Mouse (Mus musculus) C2C12 (cell line): Measurements from ENCODE around the gene Camta1. TPM values are rescaled to one million over a fixed set of nuclear protein-coding genes. Genes with fewer than 3 reads are reported as not detected.

Source experiments
- H3K27me3 ChIP-seq: one replicate; pipeline ENCODE4 v1.6.1; 2011; ENCODE audit not compliant: control insufficient read depth, insufficient read depth, insufficient read length
- H3K36me3 ChIP-seq: one replicate; pipeline ENCODE4 v1.6.1; 2011; ENCODE audit not compliant: control insufficient read depth, insufficient read depth
- H3K4me3 ChIP-seq: one replicate; pipeline ENCODE4 v1.5.1; 2011; ENCODE audit warnings: mild to moderate bottlenecking, control low read depth; ENCODE audit not compliant: poor library complexity, insufficient read depth, severe bottlenecking
- H3K79me2 ChIP-seq: one replicate; pipeline ENCODE4 v1.6.1; 2011; ENCODE audit not compliant: control insufficient read depth, insufficient read depth
- H3K79me3 ChIP-seq: one replicate; pipeline ENCODE4 v1.6.1; 2011; ENCODE audit warnings: low read depth, control low read depth
- H3ac ChIP-seq: one replicate; pipeline ENCODE3; 2011; ENCODE audit warnings: low read depth; ENCODE audit not compliant: control insufficient read depth, insufficient read length
- CEBPB ChIP-seq: IDR thresholded peaks from one replicate; pipeline ENCODE4 v1.6.1; 2011; ENCODE audit warnings: low read depth, mild to moderate bottlenecking, control low read depth, moderate library complexity
- CTCF ChIP-seq: IDR thresholded peaks from one replicate; pipeline ENCODE4 v1.5.1; 2011; ENCODE audit not compliant: control insufficient read depth, insufficient read depth, insufficient read length
- FOSL1 ChIP-seq: IDR thresholded peaks from one replicate; pipeline ENCODE4 v1.8.0; 2011; ENCODE audit warnings: mild to moderate bottlenecking, low read length; ENCODE audit not compliant: poor library complexity, insufficient read depth, severe bottlenecking
- MAX ChIP-seq: IDR thresholded peaks from one replicate; pipeline ENCODE4 v1.6.1; 2011; ENCODE audit warnings: mild to moderate bottlenecking, control low read depth
- MYOD1 ChIP-seq: IDR thresholded peaks from one replicate; pipeline ENCODE4 v1.6.1; 2011; ENCODE audit warnings: low read depth; ENCODE audit not compliant: control insufficient read depth, insufficient read length
- MYOG ChIP-seq: IDR thresholded peaks from one replicate; pipeline ENCODE4 v1.6.1; 2011; ENCODE audit not compliant: control insufficient read depth, insufficient read length; ENCODE audit errors: extremely low read depth
- USF1 ChIP-seq: IDR thresholded peaks from one replicate; pipeline ENCODE4 v1.6.1; 2011; ENCODE audit warnings: low read depth, mild to moderate bottlenecking, control low read depth, moderate library complexity
- polyA plus RNA-seq: library from polyadenylated mRNA; unstranded; fragments of >200 nt; fragmentation: generic; extraction: Trizol; gene quantifications from one replicate; pipeline ENCODE4 v1.2.1, GENCODE M21; 2012; ENCODE audit warnings: missing spikeins

Gene Camta1
- polyA plus RNA-seq, 1 experiment: 21.7 TPM

- no peaks in the 10 kb centered on the region for H3K79me3 ChIP-seq
- no peaks in the 10 kb centered on the region for H3K79me2 ChIP-seq
- H3K4me3 ChIP-seq: no peak overlapping the region
- no peak overlapping the region for H3ac ChIP-seq
- TF ChIP-seq MAX (no peak), MYOD1 (no peak), USF1 (no peak), CEBPB (no peak), FOSL1 (no peak), MYOG (no peak), CTCF (no peak)
- peaks cover 13% of the 10 kb centered on the region for H3K27me3 ChIP-seq
- no peaks in the 10 kb centered on the region for H3K36me3 ChIP-seq
These were observed 639.0 kb downstream of the Camta1 start for GRCm38 (mm10) chr4:151222635-151223034.

- no peaks in the 10 kb centered on the region for H3K36me3 ChIP-seq
- TF ChIP-seq FOSL1: no peak
- no peak for TF ChIP-seq MYOG
- TF ChIP-seq CTCF: no peak
- TF ChIP-seq CEBPB: no peak
- TF ChIP-seq MYOD1: no peak
- no peak for TF ChIP-seq USF1
- TF ChIP-seq MAX: no peak
- no peaks in the 10 kb centered on the region for H3K79me3 ChIP-seq
- H3K27me3 ChIP-seq: peaks cover 13% of the 10 kb centered on the region
- no peaks in the 10 kb centered on the region for H3K79me2 ChIP-seq
- no peak overlapping the region for H3ac ChIP-seq
- no peak overlapping the region for H3K4me3 ChIP-seq
These were observed 645.0 kb downstream of the Camta1 start for GRCm38 (mm10) chr4:151216553-151217292.

GRCm38 (mm10) chr4:151215866-151216265 is 645.8 kb downstream of the Camta1 start:
- H3K79me2 ChIP-seq: no peaks in the 10 kb centered on the region
- H3K4me3 ChIP-seq: no peak overlapping the region
- H3K36me3 ChIP-seq: no peaks in the 10 kb centered on the region
- H3K27me3 ChIP-seq: peaks cover 8% of the 10 kb centered on the region
- H3ac ChIP-seq: no peak overlapping the region
- no peak for TF ChIP-seq FOSL1
- no peak for TF ChIP-seq CEBPB
- no peak for TF ChIP-seq MAX
- no peak for TF ChIP-seq MYOG
- TF ChIP-seq MYOD1: no peak
- TF ChIP-seq CTCF: no peak
- TF ChIP-seq USF1: no peak
- H3K79me3 ChIP-seq: no peaks in the 10 kb centered on the region

DNA sequence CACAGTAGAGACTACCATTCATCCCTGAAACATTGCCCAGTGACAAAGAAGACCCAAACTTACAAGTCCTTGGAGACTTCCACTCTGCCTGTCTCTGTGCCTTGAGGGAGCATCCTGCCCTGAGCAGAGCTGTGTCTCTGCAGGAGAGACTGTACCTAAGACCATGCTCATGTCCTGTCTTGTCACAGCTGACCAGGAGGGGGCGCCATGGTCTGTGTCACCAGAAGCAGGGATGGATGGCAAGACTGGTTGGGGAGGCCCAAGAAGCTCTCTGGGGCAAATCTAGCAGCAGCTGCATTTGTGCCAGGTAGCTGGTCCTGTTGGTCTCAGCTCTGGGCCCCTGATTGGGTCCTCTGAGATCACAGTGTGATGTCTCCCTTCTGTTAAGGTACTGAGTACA is 646.5 kb downstream of the Camta1 start:
- Histone ChIP-seq H3K79me3 (no peaks in the 10 kb centered on the region), H3ac (no peak overlapping the region), H3K27me3 (peaks cover 2% of the 10 kb centered on the region), H3K79me2 (no peaks in the 10 kb centered on the region), H3K4me3 (no peak overlapping the region), H3K36me3 (no peaks in the 10 kb centered on the region)
- TF ChIP-seq FOSL1: no peak
- no peak for TF ChIP-seq CEBPB
- TF ChIP-seq USF1: no peak
- no peak for TF ChIP-seq CTCF
- TF ChIP-seq MYOG: no peak
- no peak for TF ChIP-seq MAX
- TF ChIP-seq MYOD1: no peak

GRCm38 (mm10) chr4:151213475-151213874 is 648.2 kb downstream of the Camta1 start:
- no peaks in the 10 kb centered on the region for H3K79me3 ChIP-seq
- peaks cover 6% of the 10 kb centered on the region for H3K27me3 ChIP-seq
- H3K36me3 ChIP-seq: no peaks in the 10 kb centered on the region
- TF ChIP-seq MAX (no peak), MYOG (no peak), CTCF (no peak), CEBPB (no peak), FOSL1 (no peak), USF1 (no peak), MYOD1 (no peak)
- H3ac ChIP-seq: no peak overlapping the region
- no peaks in the 10 kb centered on the region for H3K79me2 ChIP-seq
- H3K4me3 ChIP-seq: no peak overlapping the region
